Comparison of ENCODE assay signal across 35 mouse cellular contexts in genomic region chr1:35764068-35764467, GRCm38 (mm10).
"Had no signal": no experiment of that assay in that cellular context is flagged by ENCODE, and none has a peak within 500 bp of the region (broad histone marks: within the 10 kb centered on the region; RNA-seq: fewer than 3 reads in every experiment).

No protein-coding gene starts in this region.

- H3K4me3 ChIP-seq: heart, embryonic 10.5 days; heart, embryonic 12.5 days; heart, embryonic 13.5 days; heart, embryonic 15.5 days; hindbrain, embryonic 10.5 days; hindbrain, embryonic 12.5 days; hindbrain, embryonic 13.5 days; hindbrain, embryonic 15.5 days; intestine, embryonic 15.5 days; kidney, embryonic 15.5 days; layer of hippocampus, adult 2 months had no signal

- H3K4me1 ChIP-seq: heart, embryonic 10.5 days; hindbrain, embryonic 10.5 days; hindbrain, embryonic 12.5 days; hindbrain, embryonic 13.5 days; hindbrain, embryonic 15.5 days; intestine, embryonic 15.5 days had no signal

- ATAC-seq: hindbrain, embryonic 16.5 days; hindbrain, postnatal 0 days; inflammation-experienced regulatory T-cells, adult 6 months; intestine, embryonic 15.5 days; intestine, embryonic 16.5 days; intestine, postnatal 0 days had no signal

- H3K27ac ChIP-seq: heart, embryonic 10.5 days; heart, embryonic 13.5 days; heart, embryonic 15.5 days; hindbrain, embryonic 10.5 days; hindbrain, embryonic 12.5 days; hindbrain, embryonic 13.5 days; hindbrain, embryonic 14.5 days; hindbrain, embryonic 15.5 days; hindbrain, postnatal 0 days; intestine, embryonic 15.5 days; kidney, embryonic 15.5 days; kidney, postnatal 0 days; layer of hippocampus, adult 2 months had no signal

- H3K4me2 ChIP-seq: heart, embryonic 11.5 days; heart, embryonic 12.5 days; heart, embryonic 13.5 days; heart, embryonic 15.5 days; hindbrain, embryonic 12.5 days; hindbrain, embryonic 13.5 days; hindbrain, embryonic 14.5 days; hindbrain, embryonic 15.5 days; intestine, embryonic 15.5 days; kidney, embryonic 15.5 days had no signal

- H3K9me3 ChIP-seq: heart, embryonic 10.5 days; heart, embryonic 12.5 days; heart, embryonic 13.5 days; heart, embryonic 15.5 days; hindbrain, embryonic 10.5 days; hindbrain, embryonic 12.5 days; hindbrain, embryonic 13.5 days; hindbrain, embryonic 15.5 days; intestine, embryonic 15.5 days; kidney, embryonic 15.5 days had no signal

- H3K9ac ChIP-seq: heart, embryonic 12.5 days; heart, embryonic 13.5 days; heart, embryonic 15.5 days; hindbrain, embryonic 12.5 days; hindbrain, embryonic 13.5 days; hindbrain, embryonic 14.5 days; hindbrain, embryonic 15.5 days; intestine, embryonic 15.5 days; kidney, embryonic 15.5 days had no signal

- DNase-seq: heart, postnatal 10 days; heart, postnatal 14 days; heart, postnatal 36 days; heart, postnatal 4 days; kidney, adult 11 months; kidney, adult 18-20 months; kidney, adult 2 months; kidney, adult 8-10 months; kidney, adult 9 months; kidney, postnatal 10 days; kidney, postnatal 14 days; kidney, postnatal 25 days; kidney, postnatal 36 days; kidney, postnatal 4 days; layer of hippocampus, adult 9-11 months; layer of hippocampus, postnatal 36 days had no signal

- H3K36me3 ChIP-seq: heart, embryonic 10.5 days; heart, embryonic 12.5 days; heart, embryonic 13.5 days; heart, embryonic 15.5 days; hindbrain, embryonic 10.5 days; hindbrain, embryonic 12.5 days; hindbrain, embryonic 13.5 days; hindbrain, embryonic 15.5 days; intestine, embryonic 15.5 days; kidney, embryonic 15.5 days had no signal

- H3K27me3 ChIP-seq: heart, embryonic 12.5 days; heart, embryonic 13.5 days; heart, embryonic 15.5 days; hindbrain, embryonic 12.5 days; hindbrain, embryonic 13.5 days; hindbrain, embryonic 15.5 days; intestine, embryonic 15.5 days; kidney, embryonic 15.5 days had no signal
